Mouse (Mus musculus): ENCODE data around the gene Anks1b. TPM values are rescaled to one million over a fixed set of nuclear protein-coding genes. Genes with fewer than 3 reads are reported as not detected.

Gene Anks1b
- total RNA-seq (2021), result 100 to 1,000 TPM; 480 to 546 TPM

GRCm38 (mm10) chr10:89873146-89873950 lies at the start of gene Anks1b:
Gene Anks1b (plus strand): TSS chr10:89873509.
- DNase-seq (ENCODE audit: extremely low spot score in 1 of 2, low spot score in 1 of 2), result peak; percentile 55 to 75

- DNase-seq (ENCODE audit: extremely low spot score in 1 of 2, low spot score in 1 of 2), result peak in 1 of 2 experiments; percentile 20
Observed at GRCm38 (mm10) chr10:89823906-89824305, 49.4 kb upstream of the Anks1b start.

- DNase-seq (ENCODE audit: extremely low spot score in 1 of 2, low spot score in 1 of 2), result peak; percentile 34 to 51
Observed at GRCm38 (mm10) chr10:89826896-89827295, 46.4 kb upstream of the Anks1b start.

- no peak for DNase-seq (ENCODE audit: extremely low spot score in 1 of 2, low spot score in 1 of 2)
Observed at GRCm38 (mm10) chr10:89832334-89832733, 41.0 kb upstream of the Anks1b start.

- no peak for DNase-seq (ENCODE audit: extremely low spot score in 1 of 2, low spot score in 1 of 2)
Observed at GRCm38 (mm10) chr10:89833166-89833565, 40.1 kb upstream of the Anks1b start.

GRCm38 (mm10) chr10:89837476-89837875 lies 35.8 kb upstream of the Anks1b start:
- no peak for DNase-seq (ENCODE audit: extremely low spot score in 1 of 2, low spot score in 1 of 2)

GRCm38 (mm10) chr10:89838834-89839233 lies 34.5 kb upstream of the Anks1b start:
- DNase-seq (ENCODE audit: extremely low spot score in 1 of 2, low spot score in 1 of 2), result no peak

GRCm38 (mm10) chr10:89850951-89851350 lies 22.4 kb upstream of the Anks1b start:
- DNase-seq (ENCODE audit: extremely low spot score in 1 of 2, low spot score in 1 of 2), result no peak

GRCm38 (mm10) chr10:89855251-89855875 lies 17.9 kb upstream of the Anks1b start:
- peak; percentile 59 to 60 for DNase-seq (ENCODE audit: extremely low spot score in 1 of 2, low spot score in 1 of 2)

- peak in 1 of 2 experiments; percentile 36 for DNase-seq (ENCODE audit: extremely low spot score in 1 of 2, low spot score in 1 of 2)
Observed at GRCm38 (mm10) chr10:89856286-89856685, 17.0 kb upstream of the Anks1b start.

GRCm38 (mm10) chr10:89868211-89868610 lies 5.1 kb upstream of the Anks1b start:
- no peak for DNase-seq (ENCODE audit: extremely low spot score in 1 of 2, low spot score in 1 of 2)

- no peak for DNase-seq (ENCODE audit: extremely low spot score in 1 of 2, low spot score in 1 of 2)
Observed at GRCm38 (mm10) chr10:89868836-89869235, 4.5 kb upstream of the Anks1b start.

- peak; percentile 13 to 19 for DNase-seq (ENCODE audit: extremely low spot score in 1 of 2, low spot score in 1 of 2)
Observed at GRCm38 (mm10) chr10:89872501-89873145, 686 bp upstream of the Anks1b start.

- no peak for DNase-seq (ENCODE audit: extremely low spot score in 1 of 2, low spot score in 1 of 2)
Observed at GRCm38 (mm10) chr10:89874036-89874435, 727 bp downstream of the Anks1b start.

- no peak for DNase-seq (ENCODE audit: extremely low spot score in 1 of 2, low spot score in 1 of 2)
Observed at GRCm38 (mm10) chr10:89883561-89883960, 10.3 kb downstream of the Anks1b start.

GRCm38 (mm10) chr10:89902720-89903337 lies 29.5 kb downstream of the Anks1b start:
- no peak for DNase-seq (ENCODE audit: extremely low spot score in 1 of 2, low spot score in 1 of 2)

GRCm38 (mm10) chr10:89911889-89912288 lies 38.6 kb downstream of the Anks1b start:
- no peak for DNase-seq (ENCODE audit: extremely low spot score in 1 of 2, low spot score in 1 of 2)

- no peak for DNase-seq (ENCODE audit: extremely low spot score in 1 of 2, low spot score in 1 of 2)
Observed at GRCm38 (mm10) chr10:89913174-89913573, 39.9 kb downstream of the Anks1b start.

- no peak for DNase-seq (ENCODE audit: extremely low spot score in 1 of 2, low spot score in 1 of 2)
Observed at GRCm38 (mm10) chr10:89917141-89917540, 43.8 kb downstream of the Anks1b start.

- no peak for DNase-seq (ENCODE audit: extremely low spot score in 1 of 2, low spot score in 1 of 2)
Observed at GRCm38 (mm10) chr10:89921965-89922364, 48.7 kb downstream of the Anks1b start.

- DNase-seq (ENCODE audit: extremely low spot score in 1 of 2, low spot score in 1 of 2), result no peak
Observed at GRCm38 (mm10) chr10:89942180-89942579, 68.9 kb downstream of the Anks1b start.

Data from layer of hippocampus, postnatal 25 days (tissue).